8 mouse cellular contexts compared by ENCODE assay signal in the genomic region with DNA sequence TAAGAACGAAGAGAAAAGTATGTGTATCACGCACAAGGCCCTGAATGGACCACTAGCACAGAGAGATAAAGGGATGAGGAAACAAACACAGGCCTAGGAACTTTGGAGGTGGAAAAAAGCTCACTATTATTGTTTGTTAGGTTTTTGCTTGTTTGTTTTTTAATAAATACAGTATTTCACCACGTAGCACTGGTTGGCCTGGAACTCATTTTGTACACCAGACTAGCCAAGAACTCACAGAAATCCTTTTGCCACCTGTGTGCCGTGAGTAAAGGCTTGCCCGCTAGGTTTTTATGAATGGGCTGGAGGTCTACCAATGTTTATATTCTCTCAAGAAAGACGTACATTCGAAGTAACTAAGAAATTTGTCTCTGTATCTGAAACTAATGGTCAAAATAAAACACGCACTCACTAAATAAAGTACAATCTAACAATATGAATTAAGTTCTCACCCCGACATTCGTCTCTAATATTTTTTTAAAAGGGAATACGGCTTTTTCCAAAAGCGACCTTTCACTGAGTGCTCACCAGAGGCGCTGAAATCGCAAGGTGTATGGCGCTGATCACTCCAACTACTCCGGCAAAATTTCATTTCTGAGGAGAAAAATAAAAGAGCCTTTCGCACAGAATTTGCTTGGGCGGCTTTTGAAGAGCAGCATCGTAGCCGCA. TPM values are rescaled to one million over a fixed set of nuclear protein-coding genes. Genes with fewer than 3 reads are reported as not detected.
DNase-seq lines count a peak whose midpoint lies in the region; ATAC-seq lines count a peak whose summit lies in the region.

No protein-coding gene starts in this region.

- peaks cover 9% of the 10 kb centered on the region for H3K36me3 ChIP-seq in heart, embryonic 15.5 days
- peaks cover 56% of the 10 kb centered on the region for H3K36me3 ChIP-seq in hindbrain, embryonic 10.5 days
- peaks cover 13% of the 10 kb centered on the region for H3K36me3 ChIP-seq in midbrain, embryonic 12.5 days

- DNase-seq in heart, postnatal 36 days, result no peak
- DNase-seq in MEL-GATA-1-ER (ENCODE audit: extremely low read depth, low read depth), result peak; percentile 43
- DNase-seq in hindbrain, embryonic 10.5 days (ENCODE audit: low spot score), result no peak
- DNase-seq in frontal cortex, adult 2 months (ENCODE audit: extremely low spot score in 1 of 2, low spot score in 1 of 2), result no peak
- no peak for DNase-seq in thymus, postnatal 14 days
- no peak for DNase-seq in left cerebral cortex, adult 18-20 months (ENCODE audit: low spot score in 2 of 2)

- H3K27me3 ChIP-seq in heart, embryonic 15.5 days, result no peaks in the 10 kb centered on the region
- H3K27me3 ChIP-seq in hindbrain, embryonic 10.5 days (ENCODE audit: insufficient read depth, poor library complexity, severe bottlenecking), result no peaks in the 10 kb centered on the region
- H3K27me3 ChIP-seq in midbrain, embryonic 12.5 days, result no peaks in the 10 kb centered on the region

- no peak for ATAC-seq in heart, embryonic 15.5 days (replicated peaks; ENCODE audit: insufficient number of reproducible peaks, insufficient read depth, low FRiP score, low read depth)
- no peak for ATAC-seq in midbrain, embryonic 12.5 days (ENCODE audit: low FRiP score, low read depth)

- H3K27ac ChIP-seq in heart, embryonic 15.5 days, result peak overlapping the region; percentile 95
- peak overlapping the region; percentile 93 for H3K27ac ChIP-seq in hindbrain, embryonic 10.5 days
- H3K27ac ChIP-seq in midbrain, embryonic 12.5 days (replicated peaks), result peak overlapping the region; percentile 92

- no peaks in the 10 kb centered on the region for H3K9me3 ChIP-seq in heart, embryonic 15.5 days (replicated peaks)
- H3K9me3 ChIP-seq in hindbrain, embryonic 10.5 days, result no peaks in the 10 kb centered on the region
- H3K9me3 ChIP-seq in midbrain, embryonic 12.5 days, result no peaks in the 10 kb centered on the region

- 6% methylated on average over 20 of the region's 20 CpGs for WGBS in heart, embryonic 15.5 days
- WGBS in hindbrain, embryonic 10.5 days, result 15% methylated on average over 20 of the region's 20 CpGs
- 15% methylated on average over 20 of the region's 20 CpGs for WGBS in midbrain, embryonic 12.5 days

- H3K4me1 ChIP-seq in heart, embryonic 15.5 days (replicated peaks), result peaks cover 17% of the 10 kb centered on the region
- H3K4me1 ChIP-seq in hindbrain, embryonic 10.5 days (replicated peaks), result peaks cover 27% of the 10 kb centered on the region
- H3K4me1 ChIP-seq in midbrain, embryonic 12.5 days, result peaks cover 30% of the 10 kb centered on the region

- intact Hi-C loops in heart, postnatal 36 days (cut with DNase I), result loop anchor here (2.0 to 10.0 kb wide), 3 partner anchors 29 to 153 kb away; a partner anchor contains a TSS

- peak overlapping the region; percentile 78 for H3K9ac ChIP-seq in heart, embryonic 15.5 days
- H3K9ac ChIP-seq in midbrain, embryonic 12.5 days (replicated peaks), result peak overlapping the region; percentile 80

- peak overlapping the region; percentile 76 for H3K4me2 ChIP-seq in heart, embryonic 15.5 days
- H3K4me2 ChIP-seq in midbrain, embryonic 12.5 days (replicated peaks), result peak overlapping the region; percentile 82

- H3K4me3 ChIP-seq in heart, embryonic 15.5 days, result peak overlapping the region; percentile 71
- H3K4me3 ChIP-seq in hindbrain, embryonic 10.5 days, result peak overlapping the region; percentile 85
- peak overlapping the region; percentile 84 for H3K4me3 ChIP-seq in midbrain, embryonic 12.5 days

RNA-seq across cellular contexts. Expression of a gene that starts 0.6 kb away (rescaled TPM):
- polyA plus RNA-seq in heart, embryonic 15.5 days (2015; fragmentation: Nextera tagmentation; extraction: Ambion mirVana), result 9.9 and 12.6 TPM in 2 replicates
- total RNA-seq in heart, postnatal 36 days (2021), result 10 to 100 TPM in 1 of 2 experiments, 1 to 10 TPM in 1; 9.7 to 10.2 TPM
- polyA plus RNA-seq in hindbrain, embryonic 10.5 days (2016; fragmentation: Nextera tagmentation; extraction: Ambion mirVana), result 24.0 and 26.1 TPM in 2 replicates
- polyA plus RNA-seq in midbrain, embryonic 12.5 days (2016; fragmentation: Nextera tagmentation; extraction: Ambion mirVana), result 34.3 and 34.6 TPM in 2 replicates
- 17.3 and 20.1 TPM in 2 replicates for polyA plus RNA-seq in frontal cortex, adult 2 months (2012; rRNA removed)
- total RNA-seq in left cerebral cortex, adult 18-20 months (2021), result 10 to 100 TPM; 30.6 to 30.8 TPM

RNA-seq across cellular contexts. Expression of a gene that starts 29.2 kb away (rescaled TPM):
- polyA plus RNA-seq in heart, embryonic 15.5 days (2015; fragmentation: Nextera tagmentation; extraction: Ambion mirVana), result 42.6 and 46.3 TPM in 2 replicates
- total RNA-seq in heart, postnatal 36 days (2021), result 10 to 100 TPM; 24.3 to 27.4 TPM
- 99.3 and 123 TPM in 2 replicates for polyA plus RNA-seq in hindbrain, embryonic 10.5 days (2016; fragmentation: Nextera tagmentation; extraction: Ambion mirVana)
- 166 and 168 TPM in 2 replicates for polyA plus RNA-seq in midbrain, embryonic 12.5 days (2016; fragmentation: Nextera tagmentation; extraction: Ambion mirVana)
- polyA plus RNA-seq in frontal cortex, adult 2 months (2012; rRNA removed), result 21.9 and 22.1 TPM in 2 replicates
- total RNA-seq in left cerebral cortex, adult 18-20 months (2021), result 10 to 100 TPM; 41.4 to 42.2 TPM

RNA-seq across cellular contexts. Expression of a gene that starts 32.0 kb away (rescaled TPM):
- polyA plus RNA-seq in heart, embryonic 15.5 days (2015; fragmentation: Nextera tagmentation; extraction: Ambion mirVana), result 7.8 and 10.1 TPM in 2 replicates
- 10 to 100 TPM in 1 of 2 experiments, 1 to 10 TPM in 1; 8.2 to 11.0 TPM for total RNA-seq in heart, postnatal 36 days (2021)
- 16.5 and 25.9 TPM in 2 replicates for polyA plus RNA-seq in hindbrain, embryonic 10.5 days (2016; fragmentation: Nextera tagmentation; extraction: Ambion mirVana)
- 30.3 and 33.7 TPM in 2 replicates for polyA plus RNA-seq in midbrain, embryonic 12.5 days (2016; fragmentation: Nextera tagmentation; extraction: Ambion mirVana)
- 9.2 and 10.7 TPM in 2 replicates for polyA plus RNA-seq in frontal cortex, adult 2 months (2012; rRNA removed)
- total RNA-seq in left cerebral cortex, adult 18-20 months (2021), result 10 to 100 TPM; 25.3 to 26.2 TPM
